Mouse (Mus musculus) heart, embryonic 10.5 days (tissue): ENCODE measurements around the gene Adat3. TPM values are rescaled to one million over a fixed set of nuclear protein-coding genes. Genes with fewer than 3 reads are reported as not detected.
A peak's percentile ranks its signal among the peaks of the same experiment; 100 is the strongest.

Experiments used
- DNase-seq: peaks from one replicate; pipeline ENCODE4 v3.0.0-alpha.2; 2017; ENCODE audit warnings: low spot score
- H3K27ac ChIP-seq: fragments of 300-500 bp; sonication (generic); 2 replicates; pipeline ENCODE4 v1.5.1; 2016; ENCODE audit warnings: mild to moderate bottlenecking
- H3K27me3 ChIP-seq: fragments of 300-500 bp; sonication (generic); 2 replicates; pipeline ENCODE4 v1.6.1; 2016; ENCODE audit warnings: mild to moderate bottlenecking; ENCODE audit not compliant: poor library complexity, insufficient read depth, severe bottlenecking
- H3K36me3 ChIP-seq: fragments of 300-500 bp; sonication (generic); 2 replicates; pipeline ENCODE4 v1.6.1; 2016; ENCODE audit warnings: mild to moderate bottlenecking, moderate library complexity
- H3K4me1 ChIP-seq: fragments of 300-500 bp; sonication (generic); 2 replicates; pipeline ENCODE4 v1.6.1; 2016; ENCODE audit warnings: mild to moderate bottlenecking
- H3K4me3 ChIP-seq: fragments of 300-500 bp; sonication (generic); 2 replicates; pipeline ENCODE4 v1.5.1; 2016; ENCODE audit warnings: mild to moderate bottlenecking, moderate library complexity
- H3K9me3 ChIP-seq: fragments of 300-500 bp; sonication (generic); 2 replicates; pipeline ENCODE4 v1.6.1; 2016; ENCODE audit warnings: mild to moderate bottlenecking, moderate library complexity
- WGBS: fragments of 180-500 bp; shearing (Covaris S2); methylation state at CpG from one replicate; pipeline ENCODE4 v1.1.7; 2016; 5-methylcytosine and 5-hydroxymethylcytosine counted together
- microRNA-seq: library from miRNA; unstranded; fragments of <30 nt; microRNA quantifications from one replicate; pipeline ENCODE4, GENCODE M21; 2017
- polyA plus RNA-seq: library from polyadenylated mRNA; unstranded; fragments of >200 nt; fragmentation: Nextera tagmentation; extraction: Ambion mirVana; gene quantifications from 2 replicates; pipeline ENCODE4 v1.2.1, GENCODE M21; 2016

The Adat3 gene
- polyA plus RNA-seq, 1 experiment from 2014 or later, result 9.3 TPM

- WGBS, result 83% methylated on average over 6 of the region's 6 CpGs
- no peak for DNase-seq
- Histone ChIP-seq H3K4me1 (peaks cover 51% of the 10 kb centered on the region), H3K27ac (no peak overlapping the region), H3K36me3 (peaks cover 21% of the 10 kb centered on the region), H3K27me3 (no peaks in the 10 kb centered on the region), H3K9me3 (no peaks in the 10 kb centered on the region), H3K4me3 (no peak overlapping the region)
Observed at GRCm38 (mm10) chr10:80653156-80653720, 50.6 kb downstream of the Adat3 start.

GRCm38 (mm10) chr10:80654866-80655265 is 52.2 kb downstream of the Adat3 start:
- WGBS, result 88% methylated on average over 6 of the region's 6 CpGs

GRCm38 (mm10) chr10:80655406-80656129 is 52.9 kb downstream of the Adat3 start:
- Histone ChIP-seq H3K27ac (peak overlapping the region; percentile 96), H3K9me3 (no peaks in the 10 kb centered on the region), H3K27me3 (no peaks in the 10 kb centered on the region), H3K36me3 (peaks cover 7% of the 10 kb centered on the region; the same call in 1 of the 2 replicates), H3K4me1 (peaks cover 45% of the 10 kb centered on the region), H3K4me3 (peak overlapping the region; percentile 79)
- WGBS, result 4% methylated on average over 12 of the region's 12 CpGs
- DNase-seq, result no peak

More at GRCm38 (mm10) chr10:80654866-80655265, 52.2 kb downstream of the Adat3 start:
- Histone ChIP-seq H3K27ac (no peak overlapping the region), H3K9me3 (no peaks in the 10 kb centered on the region), H3K27me3 (no peaks in the 10 kb centered on the region), H3K36me3 (peaks cover 7% of the 10 kb centered on the region; the same call in 1 of the 2 replicates), H3K4me1 (peaks cover 49% of the 10 kb centered on the region), H3K4me3 (peak overlapping the region; percentile 79)
- no peak for DNase-seq

- peaks cover 44% of the 10 kb centered on the region for H3K4me1 ChIP-seq
- peaks cover 5% of the 10 kb centered on the region; the same call in 1 of the 2 replicates for H3K36me3 ChIP-seq
- H3K27me3 ChIP-seq, result no peaks in the 10 kb centered on the region
- H3K4me3 ChIP-seq, result peak overlapping the region; percentile 79
- no peaks in the 10 kb centered on the region for H3K9me3 ChIP-seq
- H3K27ac ChIP-seq, result peak overlapping the region; percentile 96
- peak; percentile 98 for DNase-seq
- 1% methylated on average over 72 of the region's 72 CpGs for WGBS
Observed at GRCm38 (mm10) chr10:80656130-80656862, 53.6 kb downstream of the Adat3 start.

DNA sequence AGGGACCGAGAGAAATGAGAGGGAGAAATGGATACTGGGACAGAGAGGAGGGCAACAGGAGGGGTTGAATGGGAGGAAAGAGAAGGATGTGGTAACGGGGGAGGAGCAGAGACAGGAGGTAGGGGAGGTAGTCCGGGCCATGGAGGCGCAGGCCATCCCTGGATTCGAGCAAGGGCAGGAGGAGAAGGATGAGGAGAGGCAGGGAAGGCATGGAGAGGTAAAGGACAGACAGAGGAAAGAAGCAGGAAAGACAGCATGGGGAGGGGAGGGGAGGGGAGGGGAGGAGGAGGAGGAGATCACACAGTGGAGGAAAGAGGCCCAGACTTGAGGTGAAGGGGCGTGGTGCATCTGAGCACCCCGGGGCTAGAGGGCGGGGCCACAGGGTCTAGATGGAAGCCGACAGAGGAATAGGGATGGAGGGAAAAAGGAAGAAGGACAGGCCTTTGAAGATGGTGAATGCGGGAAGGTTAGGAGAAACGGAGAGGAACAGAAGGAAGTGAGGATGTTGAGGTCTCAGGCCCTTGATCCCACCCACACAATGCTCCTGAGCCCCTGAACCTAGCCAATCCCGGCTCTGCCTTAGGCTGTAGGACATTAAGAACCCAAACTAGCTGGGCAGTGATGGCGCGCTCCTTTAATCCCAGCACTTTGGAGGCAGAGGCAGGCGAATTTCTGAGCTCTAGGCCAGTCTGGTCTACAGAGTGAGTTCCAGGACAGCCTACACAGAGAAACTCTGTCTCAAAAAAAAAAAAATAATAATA is 54.4 kb downstream of the Adat3 start, which contains the start of gene Btbd2:
Gene Btbd2, minus strand, starts transcription at position 209 of the 761 bp plus-strand sequence.
- Histone ChIP-seq H3K27ac (peak within 1 kb of the TSS; percentile 96), H3K4me3 (peak within 1 kb of the TSS; percentile 79), H3K36me3 (peaks cover 3% of the 10 kb centered on the region; the same call in 1 of the 2 replicates), H3K9me3 (no peaks in the 10 kb centered on the region), H3K27me3 (no peaks in the 10 kb centered on the region), H3K4me1 (peaks cover 44% of the 10 kb centered on the region)
- WGBS, result 19% methylated on average over 15 of the region's 15 CpGs
- no peak for DNase-seq

Small RNA genes lying within 50 kb of the gene (microRNA-seq; reads per million reads assigned to microRNA genes)
- gene Mir6912, result not detected

Other genes with a start within 250 kb of the Adat3 start
- gene Plk5, start 246.4 kb upstream of the Adat3 start, polyA plus RNA-seq, result 0.16 TPM in 1 of 2 replicates, not detected in the other
- 2.1 and 5.0 TPM in 2 replicates for gene Mex3d, start 215.2 kb upstream of the Adat3 start, polyA plus RNA-seq
- 237 and 315 TPM in 2 replicates for gene Mbd3, start 203.3 kb upstream of the Adat3 start, polyA plus RNA-seq
- gene Uqcr11, start 196.1 kb upstream of the Adat3 start, polyA plus RNA-seq, result 973 and 1,195 TPM in 2 replicates
- 80.6 and 140 TPM in 2 replicates for gene Tcf3, start 169.2 kb upstream of the Adat3 start, polyA plus RNA-seq
- gene Onecut3, start 108.0 kb upstream of the Adat3 start, polyA plus RNA-seq, result 0.44 TPM in 1 of 2 replicates, not detected in the other
- 0.31 and 0.32 TPM in 2 replicates for gene Atp8b3, start 63.8 kb upstream of the Adat3 start, polyA plus RNA-seq
- 25.1 and 26.9 TPM in 2 replicates for gene Rexo1, start 41.3 kb upstream of the Adat3 start, polyA plus RNA-seq
- gene Klf16, start 25.6 kb upstream of the Adat3 start, polyA plus RNA-seq, result 7.9 and 8.1 TPM in 2 replicates
- gene Abhd17a, start 12.5 kb upstream of the Adat3 start, polyA plus RNA-seq, result 94.1 and 120 TPM in 2 replicates
- 97.4 and 97.9 TPM in 2 replicates for gene Scamp4, start within 50 bp of the Adat3 start, polyA plus RNA-seq
- 3.1 and 3.5 TPM in 2 replicates for gene Gm49322, start 3.1 kb downstream of the Adat3 start, polyA plus RNA-seq
- 110 and 150 TPM in 2 replicates for gene Csnk1g2, start 20.0 kb downstream of the Adat3 start, polyA plus RNA-seq
- 59.0 and 69.9 TPM in 2 replicates for gene Btbd2, start 54.2 kb downstream of the Adat3 start, polyA plus RNA-seq
- 90.8 and 92.0 TPM in 2 replicates for gene Mknk2, start 75.2 kb downstream of the Adat3 start, polyA plus RNA-seq
- gene Mob3a, start 99.1 kb downstream of the Adat3 start, polyA plus RNA-seq, result 54.8 and 56.8 TPM in 2 replicates
- gene Izumo4, start 99.3 kb downstream of the Adat3 start, polyA plus RNA-seq, result 12.8 and 14.4 TPM in 2 replicates
- gene Ap3d1, start 139.4 kb downstream of the Adat3 start, polyA plus RNA-seq, result 53.1 and 60.4 TPM in 2 replicates
- 25.6 and 26.1 TPM in 2 replicates for gene Dot1l, start 152.3 kb downstream of the Adat3 start, polyA plus RNA-seq
- gene Sf3a2, start 195.3 kb downstream of the Adat3 start, polyA plus RNA-seq, result 70.6 and 84.1 TPM in 2 replicates
- gene Plekhj1, start 195.7 kb downstream of the Adat3 start, polyA plus RNA-seq, result 116 and 151 TPM in 2 replicates
- gene Amh, start 202.4 kb downstream of the Adat3 start, polyA plus RNA-seq, result not detected in 2 replicates
- gene Jsrp1, start 210.6 kb downstream of the Adat3 start, polyA plus RNA-seq, result 7.9 and 8.8 TPM in 2 replicates
- gene Oaz1, start 223.8 kb downstream of the Adat3 start, polyA plus RNA-seq, result 2,064 and 2,176 TPM in 2 replicates
- gene Lingo3, start 241.2 kb downstream of the Adat3 start, polyA plus RNA-seq, result 0.14 and 0.43 TPM in 2 replicates